Mouse (Mus musculus) heart, adult 18-20 months (tissue): ENCODE results near the gene Sec16b. TPM values are rescaled to one million over a fixed set of nuclear protein-coding genes. Genes with fewer than 3 reads are reported as not detected.

ENCODE experiments used
- DNase-seq, 2 experiments: peaks; one replicate each; pipeline ENCODE4 v3.0.0; 2021 to 2022; ENCODE audit warnings: mixed read lengths in 1 of 2
- total RNA-seq, 2 experiments: library from RNA; stranded (reverse); gene quantifications; 2 replicates each; pipeline ENCODE4 v1.2.3; 2021

Gene Sec16b
- total RNA-seq, 2 experiments from 2014 or later: 0.45 to 0.62 TPM

DNA sequence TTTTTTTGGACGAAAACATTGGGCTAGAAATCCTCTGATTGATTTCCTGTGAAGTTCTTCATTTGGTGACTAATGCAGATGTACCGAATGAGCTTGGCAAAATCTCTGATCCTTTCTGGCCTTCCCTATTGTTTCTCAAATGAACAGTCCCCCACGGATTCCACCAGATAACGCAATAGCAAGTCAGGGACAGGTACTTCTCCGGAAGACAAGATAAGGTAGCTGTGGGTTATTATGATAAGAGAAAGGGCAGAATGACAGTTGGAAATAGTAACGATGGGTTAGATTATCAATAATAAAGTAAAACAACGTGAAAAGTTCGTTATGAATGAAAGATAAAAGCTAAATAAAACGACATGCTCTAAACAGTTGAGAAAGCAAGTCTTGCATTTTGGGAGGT is 7.0 kb downstream of the Sec16b start:
- no peak for DNase-seq

DNA sequence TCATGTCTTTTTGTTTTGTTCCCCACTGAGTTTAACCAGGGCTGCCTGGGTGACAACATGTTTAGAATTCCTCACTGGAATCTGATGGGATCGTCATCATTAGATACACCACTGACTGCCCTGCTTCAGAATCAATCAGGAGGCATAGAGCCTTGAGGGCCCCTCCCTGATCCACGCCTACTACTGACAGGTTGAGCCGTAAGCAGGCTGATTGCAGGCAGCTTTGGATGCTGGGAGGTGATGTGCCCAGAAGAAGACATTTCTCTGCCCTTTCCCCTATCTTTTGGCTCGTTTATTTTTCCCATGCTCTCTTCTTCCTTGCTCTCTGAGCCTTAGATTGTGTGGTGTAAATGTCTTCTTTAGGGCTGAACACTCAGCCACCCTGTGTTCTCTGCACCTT is 7.8 kb downstream of the Sec16b start:
- no peak for DNase-seq

DNA sequence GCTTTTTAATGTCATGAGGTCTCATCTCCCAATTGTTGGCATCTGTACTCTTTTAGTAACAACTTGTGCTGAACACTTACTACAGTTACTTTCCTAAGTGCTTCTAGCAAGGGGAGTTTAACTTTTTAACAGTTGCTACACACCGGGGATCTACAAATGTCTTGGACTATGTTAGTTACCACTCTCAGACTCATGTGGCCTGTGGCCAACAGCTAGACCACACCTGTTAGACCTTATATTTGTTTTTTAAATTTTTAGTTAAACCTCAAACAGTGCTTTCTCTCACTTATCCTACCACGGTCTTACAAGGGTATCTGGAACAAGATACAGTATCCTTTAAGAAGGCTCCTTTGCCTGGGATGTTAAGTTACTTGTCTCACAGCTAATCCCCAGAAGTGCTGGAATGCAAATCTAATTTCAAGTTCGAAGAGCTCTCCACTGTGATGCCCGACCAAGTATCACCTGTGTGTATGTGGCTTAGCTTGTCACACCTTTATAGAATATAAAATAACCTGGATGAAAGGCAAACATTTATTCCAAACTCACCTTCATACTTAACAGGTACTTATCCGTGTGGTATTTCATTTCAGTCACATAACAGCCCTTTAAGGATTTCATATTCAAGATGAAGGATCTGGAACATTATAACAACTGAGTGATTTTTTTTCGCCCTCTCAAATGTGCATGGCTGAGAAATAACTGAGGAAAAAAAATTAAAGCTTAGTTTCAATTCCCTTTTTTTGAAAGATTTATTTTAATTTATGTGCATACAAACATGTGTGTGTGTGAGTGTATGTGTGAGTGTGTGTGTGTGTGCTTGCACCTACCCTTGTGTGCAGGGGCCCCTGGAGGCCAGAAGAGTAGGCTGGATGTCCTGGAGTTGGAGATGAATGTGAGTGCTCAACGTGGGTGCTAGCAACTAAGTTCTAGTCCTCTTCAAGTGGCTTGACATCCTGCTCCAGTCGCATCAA is 10.6 kb downstream of the Sec16b start:
- no peak for DNase-seq

DNA sequence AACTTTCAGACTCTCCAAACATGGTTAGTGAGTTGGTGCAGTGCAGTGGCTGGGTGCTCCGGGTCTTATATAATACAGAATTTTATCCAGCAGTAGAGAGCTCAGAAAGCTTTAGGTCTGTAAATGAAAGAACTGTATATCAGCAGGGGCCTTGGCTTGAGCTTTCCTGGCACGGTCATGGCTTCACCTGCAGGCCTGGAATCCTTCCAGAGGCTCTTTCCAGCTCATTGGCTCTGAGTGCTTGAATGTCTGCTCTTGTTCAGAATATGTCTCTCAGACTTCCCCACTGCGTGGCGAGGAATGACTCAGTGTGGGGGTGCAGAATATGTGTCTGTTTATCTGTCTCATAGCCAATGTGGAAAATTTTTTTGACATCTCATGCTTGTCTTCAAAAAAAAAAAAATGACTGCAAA is 11.6 kb downstream of the Sec16b start:
- peak; percentile 39 to 48 for DNase-seq

DNA sequence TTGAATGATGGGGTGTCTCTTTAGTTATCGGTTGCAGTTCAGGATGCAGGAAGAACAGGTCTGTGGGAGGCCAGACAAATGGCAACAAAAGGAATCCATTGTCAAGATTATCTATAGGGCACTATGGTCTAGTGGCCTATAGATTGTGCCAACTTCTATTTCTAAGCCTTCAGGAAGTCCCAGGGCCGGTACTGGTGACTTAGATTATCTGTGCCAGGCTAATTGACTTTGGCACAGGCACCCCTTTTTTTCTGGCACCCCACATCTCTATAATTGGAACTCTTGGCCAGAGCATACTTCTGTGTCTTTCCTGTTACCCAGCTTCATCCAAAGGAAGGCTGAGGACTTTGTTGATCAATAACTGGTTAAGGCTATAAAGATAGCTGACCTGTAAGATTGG is 12.9 kb downstream of the Sec16b start:
- DNase-seq: no peak

DNA sequence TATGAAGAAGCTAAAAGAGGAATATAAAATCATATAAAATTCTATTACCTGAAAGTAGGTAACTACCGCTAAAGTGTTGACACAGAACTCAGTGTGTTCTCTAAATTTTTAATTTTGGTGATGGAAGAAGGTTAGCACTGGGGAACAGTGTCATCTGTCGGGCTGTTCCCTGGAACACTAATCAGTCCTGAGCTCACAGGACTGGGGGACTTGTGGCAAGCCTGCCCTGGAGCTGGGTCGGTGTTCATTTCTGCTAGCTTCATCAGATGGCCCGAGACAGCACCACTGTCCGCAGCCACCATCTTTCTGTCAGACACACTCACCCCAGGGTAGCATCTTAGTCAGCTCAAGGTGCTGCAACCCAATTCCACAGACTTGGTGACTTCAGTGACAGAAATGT is 15.8 kb downstream of the Sec16b start:
- no peak for DNase-seq

DNA sequence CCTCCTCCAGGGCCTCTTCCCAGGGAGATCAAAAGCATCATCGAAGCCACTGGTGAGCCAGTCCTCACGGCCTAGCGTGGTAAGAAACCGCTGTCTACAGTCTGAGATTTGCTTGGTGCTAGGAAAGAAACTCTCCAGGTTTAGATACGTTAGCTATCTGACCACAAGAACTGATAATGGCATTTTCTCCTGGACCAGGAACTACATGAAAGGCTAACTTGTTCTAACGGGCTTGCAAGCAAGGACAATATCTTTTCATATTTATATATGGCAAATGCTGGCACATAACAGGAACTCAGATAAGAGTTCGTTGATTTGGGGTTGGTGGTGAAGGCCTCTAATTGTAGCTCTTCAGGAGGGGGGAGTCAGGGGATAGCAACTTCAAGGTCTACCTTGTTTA is 18.2 kb downstream of the Sec16b start:
- DNase-seq: no peak

GRCm38 (mm10) chr1:157525692-157526354 is 19.3 kb downstream of the Sec16b start:
- no peak for DNase-seq

GRCm38 (mm10) chr1:157526625-157527024 is 20.1 kb downstream of the Sec16b start:
- DNase-seq: no peak

- no peak for DNase-seq
Measured at GRCm38 (mm10) chr1:157532826-157533460, 26.4 kb downstream of the Sec16b start.

- DNase-seq: no peak
Measured at GRCm38 (mm10) chr1:157535571-157535970, 29.0 kb downstream of the Sec16b start.

GRCm38 (mm10) chr1:157536471-157536870 is 29.9 kb downstream of the Sec16b start:
- DNase-seq: peak; percentile 12 to 72

DNA sequence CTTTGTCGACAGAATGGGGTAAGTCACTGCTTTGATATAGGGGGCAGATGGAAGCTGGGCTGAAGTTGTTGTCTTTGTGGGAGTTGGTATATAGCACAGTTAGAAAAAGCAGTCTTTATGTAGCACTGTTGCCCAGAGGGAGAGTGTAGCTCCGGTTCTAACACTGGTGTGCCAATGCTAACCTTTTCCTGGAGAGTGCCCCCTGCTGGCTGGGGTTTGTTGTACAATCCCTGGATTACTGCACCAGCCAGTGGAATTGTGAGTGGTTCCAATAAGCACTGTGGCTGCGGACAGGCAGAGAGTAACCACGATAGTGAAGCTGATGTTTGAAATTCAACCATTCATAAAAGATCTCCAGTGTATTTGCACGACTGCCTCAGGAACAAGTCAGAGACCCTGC is 31.1 kb downstream of the Sec16b start:
- DNase-seq: peak; percentile 11 to 62

- DNase-seq: no peak
Measured at GRCm38 (mm10) chr1:157545056-157545455, 38.5 kb downstream of the Sec16b start.

DNA sequence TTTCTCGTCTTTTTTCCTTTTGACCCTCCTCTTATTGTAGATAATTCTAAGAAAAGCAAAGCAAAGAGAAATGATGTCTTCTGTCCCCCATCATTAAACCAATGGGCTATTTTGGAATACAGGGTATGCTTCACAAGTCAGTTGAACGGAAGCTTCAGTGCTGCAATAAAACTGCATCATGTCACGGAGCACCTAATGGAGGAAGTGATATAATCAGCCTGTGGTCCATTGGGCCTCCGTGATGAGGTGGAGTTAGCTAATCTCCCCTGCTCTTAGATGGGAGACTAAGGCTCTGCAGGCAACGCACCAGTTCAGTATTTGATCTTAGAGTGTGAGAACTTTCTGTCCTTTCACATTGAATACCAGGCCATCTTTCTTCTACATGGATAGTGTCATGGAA is 41.1 kb downstream of the Sec16b start:
- no peak for DNase-seq

DNA sequence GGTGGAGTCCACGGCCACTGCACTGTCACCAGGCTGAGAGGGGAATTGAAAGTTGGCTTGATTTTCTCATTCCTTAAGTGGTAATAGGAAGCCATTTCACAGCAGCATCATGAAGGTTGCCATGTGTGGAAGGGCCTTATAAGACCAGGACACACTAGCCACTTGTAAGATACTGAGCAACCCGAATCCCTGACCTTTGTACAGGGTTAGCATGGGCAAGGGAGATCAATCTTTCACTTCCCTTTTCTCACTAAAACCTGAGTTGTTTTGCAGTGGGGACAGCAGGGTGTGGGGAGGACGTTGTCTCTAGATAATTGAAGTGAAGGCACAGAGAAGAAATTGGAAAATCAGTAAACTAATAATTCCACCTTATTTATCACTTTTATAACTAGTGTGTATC is 43.2 kb downstream of the Sec16b start:
- no peak for DNase-seq

- peak; percentile 38 to 43 for DNase-seq
Measured at GRCm38 (mm10) chr1:157552749-157553451, 46.4 kb downstream of the Sec16b start.

- peak in 1 of 2 experiments; percentile 31 for DNase-seq
Measured at GRCm38 (mm10) chr1:157554163-157554562, 47.6 kb downstream of the Sec16b start.

DNA sequence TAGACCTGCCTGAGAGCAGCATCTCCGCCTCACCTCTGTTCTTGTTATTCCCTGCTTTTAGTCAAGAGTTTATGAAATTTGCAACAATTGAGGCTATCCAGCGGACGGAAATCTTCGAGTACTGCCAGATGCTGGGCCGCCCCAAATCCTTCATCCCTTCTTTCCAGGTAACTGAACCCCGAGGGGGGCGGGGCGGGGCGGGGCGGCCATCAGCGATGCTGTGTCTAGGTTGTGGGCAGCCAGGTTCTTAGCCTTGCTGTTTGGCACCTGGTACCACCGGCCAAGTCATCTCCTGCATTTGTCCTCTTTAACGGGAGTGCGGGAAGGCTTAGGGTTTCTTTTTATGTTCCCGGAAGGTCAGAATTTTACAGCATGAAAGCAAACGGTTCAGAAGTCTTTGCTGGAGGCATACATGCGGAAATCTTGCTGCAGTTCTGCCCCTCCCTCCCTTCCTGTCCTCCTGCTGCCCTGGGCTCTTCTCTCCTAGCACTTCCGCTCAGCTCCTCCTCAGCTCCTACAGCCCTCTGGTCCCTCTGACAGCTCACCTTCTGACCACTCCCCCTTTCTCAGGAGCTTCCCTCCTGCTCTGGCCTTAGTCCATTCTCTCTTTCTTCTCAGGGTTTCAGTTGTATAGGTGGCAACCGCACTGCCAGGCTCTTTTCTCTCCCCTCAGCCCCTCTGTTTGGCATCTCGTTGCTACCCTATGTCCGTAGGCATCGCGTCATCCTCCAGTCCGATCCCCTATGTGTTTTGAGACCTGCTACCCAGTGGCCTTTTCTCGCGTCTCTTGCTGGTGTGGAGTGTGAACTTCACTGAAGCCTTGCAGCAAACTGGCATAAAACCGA is 48.4 kb downstream of the Sec16b start:
- DNase-seq: no peak

GRCm38 (mm10) chr1:157555738-157556137 is 49.2 kb downstream of the Sec16b start:
- no peak for DNase-seq

GRCm38 (mm10) chr1:157556439-157556838 is 49.9 kb downstream of the Sec16b start:
- DNase-seq: no peak
